Mouse (Mus musculus) cortical plate, adult 2 months (tissue): ENCODE measurements around the gene Pus7. TPM values are rescaled to one million over a fixed set of nuclear protein-coding genes. Genes with fewer than 3 reads are reported as not detected.
A peak's percentile ranks its signal among the peaks of the same experiment; 100 is the strongest.

Experiments
- H3K27ac ChIP-seq: fragments of 200-500 bp; 2 replicates; pipeline ENCODE4 v1.5.1; 2012; ENCODE audit warnings: low read length, control low read depth, inconsistent platforms; ENCODE audit not compliant: insufficient read depth
- H3K4me1 ChIP-seq: fragments of 200-500 bp; 2 replicates; pipeline ENCODE4 v1.6.1; 2011; ENCODE audit warnings: low read length; ENCODE audit not compliant: control insufficient read depth, insufficient read depth
- H3K4me3 ChIP-seq: fragments of 200-500 bp; 2 replicates; pipeline ENCODE4 v1.5.1; 2011; ENCODE audit warnings: mild to moderate bottlenecking, low read length, control low read depth; ENCODE audit not compliant: insufficient read depth
- CTCF ChIP-seq: fragments of 200-500 bp; IDR thresholded peaks from 2 replicates; pipeline ENCODE4 v1.5.1; 2011; ENCODE audit warnings: mild to moderate bottlenecking, control low read depth, low read length; ENCODE audit not compliant: insufficient read depth; ENCODE audit errors: extremely low read depth
- POLR2A ChIP-seq: fragments of 200-500 bp; IDR thresholded peaks from 2 replicates; pipeline ENCODE4 v1.6.1; 2011; ENCODE audit warnings: mild to moderate bottlenecking, low read length, control low read depth; ENCODE audit not compliant: insufficient read depth; ENCODE audit errors: extremely low read depth
- polyA plus RNA-seq: library from polyadenylated mRNA; depleted of rRNA; stranded (reverse); fragments of >200 nt; gene quantifications from 2 replicates; pipeline ENCODE4 v1.2.3, GENCODE M21; 2012; rRNA removed

Gene Pus7
- 17.8 and 19.3 TPM in 2 replicates for polyA plus RNA-seq

- H3K4me1 ChIP-seq, result peaks cover 3% of the 10 kb centered on the region
- no peak for TF ChIP-seq CTCF
- peak; percentile 68; the same call in 1 of the 2 replicates for TF ChIP-seq POLR2A
- H3K4me3 ChIP-seq, result peak within 1 kb of the TSS; percentile 75
- no peak within 1 kb of the TSS for H3K27ac ChIP-seq
Observed at GRCm38 (mm10) chr5:23782931-23783877, at the start of gene Pus7. TSS of gene Pus7 (minus strand) at chr5:23783711.

GRCm38 (mm10) chr5:23830897-23831752 lies 47.6 kb upstream of the Pus7 start:
- H3K27ac ChIP-seq, result no peak overlapping the region
- no peak overlapping the region for H3K4me3 ChIP-seq
- TF ChIP-seq CTCF (no peak), POLR2A (no peak)
- no peaks in the 10 kb centered on the region for H3K4me1 ChIP-seq

- Histone ChIP-seq H3K4me1 (no peaks in the 10 kb centered on the region), H3K4me3 (no peak overlapping the region), H3K27ac (no peak overlapping the region)
- no peak for TF ChIP-seq POLR2A
- TF ChIP-seq CTCF, result peak; percentile 71
Observed at GRCm38 (mm10) chr5:23826321-23827004, 43.0 kb upstream of the Pus7 start.

GRCm38 (mm10) chr5:23824171-23824733 lies 40.7 kb upstream of the Pus7 start:
- TF ChIP-seq CTCF (no peak), POLR2A (no peak)
- H3K4me3 ChIP-seq, result no peak overlapping the region
- H3K27ac ChIP-seq, result no peak overlapping the region
- no peaks in the 10 kb centered on the region for H3K4me1 ChIP-seq

GRCm38 (mm10) chr5:23822306-23822705 lies 38.8 kb upstream of the Pus7 start:
- TF ChIP-seq POLR2A (no peak), CTCF (no peak)
- Histone ChIP-seq H3K4me3 (no peak overlapping the region), H3K27ac (no peak overlapping the region), H3K4me1 (no peaks in the 10 kb centered on the region)

GRCm38 (mm10) chr5:23816681-23817080 lies 33.2 kb upstream of the Pus7 start:
- Histone ChIP-seq H3K4me1 (no peaks in the 10 kb centered on the region), H3K4me3 (no peak overlapping the region), H3K27ac (0 out of 2 replicates have a peak overlapping the region, but pooled peaks have one; percentile 40)
- TF ChIP-seq POLR2A (no peak), CTCF (no peak)

- Histone ChIP-seq H3K4me1 (no peaks in the 10 kb centered on the region), H3K4me3 (no peak overlapping the region), H3K27ac (no peak overlapping the region)
- TF ChIP-seq CTCF (no peak), POLR2A (no peak)
Observed at GRCm38 (mm10) chr5:23814841-23815240, 31.3 kb upstream of the Pus7 start.

GRCm38 (mm10) chr5:23792726-23793125 lies 9.2 kb upstream of the Pus7 start:
- TF ChIP-seq CTCF, result no peak
- TF ChIP-seq POLR2A, result no peak
- H3K4me3 ChIP-seq, result no peak overlapping the region
- H3K4me1 ChIP-seq, result peaks cover 1% of the 10 kb centered on the region; the same call in 1 of the 2 replicates
- H3K27ac ChIP-seq, result no peak overlapping the region
